Mouse (Mus musculus): ENCODE measurements around the gene Cox11.

DNA sequence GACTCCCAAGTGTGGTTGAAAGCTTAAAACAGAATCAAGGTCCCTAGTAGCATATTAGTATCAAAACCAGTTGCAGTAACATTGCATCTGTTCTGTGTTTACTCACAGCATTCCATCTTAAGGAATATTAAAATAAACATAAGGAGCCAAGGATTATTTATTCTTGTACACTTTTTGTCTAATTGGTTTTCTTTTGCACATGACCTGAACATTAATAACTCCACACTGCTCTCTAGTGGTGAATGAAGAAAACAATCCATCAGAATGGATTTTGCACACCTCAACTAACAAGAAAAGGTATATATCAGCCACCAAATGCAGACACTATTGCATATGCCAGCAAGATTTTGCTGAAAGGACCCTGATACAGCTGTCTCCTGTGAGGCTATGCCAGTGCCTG, 21.5 kb upstream of the Cox11 start:
- TF ChIP-seq CTCF (IDR thresholded peaks at IDR 0.05; ENCODE audit: low read depth, low read length) (peak; percentile 49; the same call in 1 of the 2 replicates), POLR2A (IDR thresholded peaks at IDR 0.05; ENCODE audit: extremely low read depth, insufficient read depth, low read length) (no peak)
